Mouse (Mus musculus) adrenal gland, postnatal 10 days (tissue): ENCODE results near the gene Syk. TPM values are rescaled to one million over a fixed set of nuclear protein-coding genes. Genes with fewer than 3 reads are reported as not detected.
A peak's percentile ranks its signal among the peaks of the same experiment; 100 is the strongest.

Experiments used
- DNase-seq: peaks from one replicate; pipeline ENCODE4 v3.0.0; 2021; ENCODE audit warnings: mixed read lengths
- long read RNA-seq, 2 experiments: library from polyadenylated mRNA; stranded (forward); transcript quantifications; one replicate each; pipeline ENCODE4 v2.0.0; 2021
- total RNA-seq, 2 experiments: library from RNA; stranded (reverse); gene quantifications; 2 replicates each; pipeline ENCODE4 v1.2.3; 2021

The Syk gene
- 1 to 10 TPM; 8.2 to 8.3 TPM for total RNA-seq
- long read RNA-seq, experiment 1, partial matches to known transcripts = 3 of 6 reads
- long read RNA-seq, experiment 1, other reads (novel, unspliced or antisense) = 3 of 6 reads
- long read RNA-seq, experiment 2, partial matches to known transcripts = 1 of 5 reads
- long read RNA-seq, experiment 2, other reads (novel, unspliced or antisense) = 4 of 5 reads

DNA sequence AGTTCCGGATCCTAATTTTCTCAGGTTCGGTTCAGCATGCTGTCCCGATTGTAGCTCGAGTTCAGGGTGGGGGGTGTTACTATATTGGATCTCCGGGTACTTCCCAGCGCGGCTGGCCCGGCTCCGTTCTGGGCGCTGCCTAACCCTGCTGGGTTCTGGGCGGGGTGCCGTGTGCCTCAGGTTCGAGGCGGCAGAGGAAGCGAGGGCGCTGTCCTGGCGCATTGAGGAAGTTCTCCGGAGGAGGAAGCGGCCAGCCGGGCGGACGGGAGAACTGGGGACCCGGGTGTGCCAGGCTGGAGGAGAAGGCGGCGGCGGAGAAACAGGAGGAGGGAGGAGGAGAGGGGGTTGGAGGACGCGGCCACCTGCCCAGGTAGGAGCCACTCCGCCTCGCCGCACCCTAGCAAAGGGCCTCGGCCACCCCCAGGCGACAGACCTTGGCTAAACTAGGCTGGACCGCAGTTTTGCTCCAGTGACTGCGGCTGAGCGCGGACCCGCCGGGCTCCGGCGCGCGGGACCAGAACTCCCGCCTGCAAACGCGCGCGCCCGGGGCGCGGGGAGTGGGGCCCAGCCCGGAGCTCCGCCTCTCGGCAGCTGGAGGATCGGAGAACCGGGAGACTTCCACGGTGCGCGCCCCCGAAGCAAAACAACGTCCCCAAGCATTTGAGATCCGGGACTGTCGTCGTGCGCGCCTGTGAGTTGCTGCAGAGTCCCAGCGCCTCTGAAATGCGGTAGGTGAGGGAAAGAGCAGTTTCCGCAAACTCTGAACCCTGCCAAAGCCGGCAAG, at the start of gene Syk:
TSS of gene Syk (plus strand) at position 296 of the 784 bp plus-strand sequence.
- DNase-seq = peak; percentile 68

DNA sequence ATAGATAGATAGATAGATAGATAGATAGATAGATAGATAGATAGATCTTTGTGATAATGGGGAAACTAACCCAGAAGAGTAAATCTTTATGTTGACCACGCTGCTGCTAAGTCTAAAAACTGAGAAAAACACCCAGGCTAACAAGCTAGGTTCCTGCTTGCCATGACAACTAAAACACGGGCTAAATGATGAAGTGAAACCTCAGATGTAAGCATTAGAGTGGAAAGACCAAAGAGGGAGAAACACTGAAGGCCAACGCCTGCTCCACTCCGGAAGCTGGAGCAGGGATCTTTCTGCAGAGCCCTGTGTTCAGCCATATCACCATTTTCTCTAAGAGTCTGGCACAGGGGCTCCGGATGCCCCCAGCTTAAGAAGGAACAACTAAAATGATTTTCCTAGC, 49.3 kb upstream of the Syk start:
- DNase-seq = no peak

DNA sequence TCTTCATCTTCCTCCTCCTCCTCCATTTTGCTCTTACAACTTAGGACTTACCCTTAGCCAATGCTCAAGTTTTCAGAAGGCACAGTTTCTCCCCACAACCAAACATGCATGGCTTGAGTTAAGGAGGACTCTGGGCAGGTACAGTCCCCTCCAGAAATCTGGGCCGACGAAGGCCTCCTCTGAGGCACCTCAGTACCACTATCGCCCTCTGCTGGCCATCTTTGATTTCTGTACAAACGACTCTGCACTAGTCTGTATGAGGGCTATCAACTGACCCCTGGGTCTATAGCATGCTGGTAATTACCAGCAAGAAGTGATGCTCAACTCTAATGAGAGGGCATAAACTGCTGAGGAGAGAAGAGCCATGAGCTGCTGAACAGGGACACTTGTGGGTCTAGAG, 47.4 kb upstream of the Syk start:
- DNase-seq = peak; percentile 82

DNA sequence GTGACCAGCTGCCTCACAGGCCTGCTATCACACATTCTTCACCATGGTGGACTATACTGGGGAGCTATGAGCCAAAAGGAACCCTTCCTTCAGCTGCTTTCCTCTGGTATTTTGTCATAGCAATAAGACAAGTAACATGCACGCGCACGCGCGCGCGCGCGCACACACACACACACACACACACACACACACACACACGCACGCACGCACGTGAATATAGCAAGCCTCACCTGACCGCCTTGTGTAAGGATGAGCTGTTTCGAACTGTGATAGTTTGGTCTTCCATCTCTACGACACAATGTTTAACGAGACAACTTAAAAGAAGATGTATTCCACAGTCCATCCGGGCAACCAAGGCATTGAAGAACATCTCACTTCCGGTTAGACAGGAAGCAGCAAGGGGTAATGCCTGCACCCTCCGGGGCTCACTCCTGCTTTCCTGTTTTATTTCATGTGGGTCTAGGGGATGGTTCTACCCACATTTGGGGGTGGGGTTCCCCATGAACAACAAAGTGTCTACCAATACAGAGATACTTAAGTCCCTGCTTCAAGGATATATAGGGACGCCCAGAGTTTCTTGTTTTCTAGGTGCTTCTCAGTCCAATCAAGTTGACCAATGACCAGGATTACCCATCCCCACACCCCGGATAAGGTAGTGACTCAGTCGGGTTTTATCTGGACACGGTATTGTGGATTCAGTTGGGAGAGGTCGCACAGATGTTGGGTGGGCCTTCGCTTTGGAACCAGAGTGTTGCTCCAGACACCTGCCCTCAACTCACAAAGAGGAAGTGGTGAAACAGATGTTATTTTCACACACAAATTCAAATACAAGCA, 45.0 kb upstream of the Syk start:
- no peak for DNase-seq

DNA sequence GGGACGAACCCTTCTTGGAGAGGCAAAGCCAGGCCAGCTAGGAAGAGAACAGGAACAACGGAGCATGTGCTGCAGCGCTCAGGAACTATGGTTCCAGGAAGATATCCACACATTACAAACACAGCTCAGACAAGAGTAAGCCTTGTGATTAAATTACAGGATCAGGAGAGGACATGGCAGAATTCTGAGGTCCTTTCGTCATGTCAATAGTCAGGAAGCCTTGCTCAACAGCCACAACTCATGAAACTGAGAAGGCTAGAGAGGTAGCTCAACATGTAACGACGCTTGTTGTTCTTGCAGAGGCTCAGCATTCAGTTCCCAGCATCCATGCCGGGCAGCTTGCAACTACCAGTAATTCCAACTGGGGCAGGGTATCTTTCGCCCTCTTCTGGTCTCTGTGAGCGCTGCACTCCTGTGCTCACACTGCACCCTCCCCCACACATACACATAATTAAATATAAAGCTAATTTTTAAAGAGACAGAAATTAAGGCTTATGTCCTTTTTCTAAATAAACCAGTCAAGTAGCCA, 44.3 kb upstream of the Syk start:
- DNase-seq = no peak

DNA sequence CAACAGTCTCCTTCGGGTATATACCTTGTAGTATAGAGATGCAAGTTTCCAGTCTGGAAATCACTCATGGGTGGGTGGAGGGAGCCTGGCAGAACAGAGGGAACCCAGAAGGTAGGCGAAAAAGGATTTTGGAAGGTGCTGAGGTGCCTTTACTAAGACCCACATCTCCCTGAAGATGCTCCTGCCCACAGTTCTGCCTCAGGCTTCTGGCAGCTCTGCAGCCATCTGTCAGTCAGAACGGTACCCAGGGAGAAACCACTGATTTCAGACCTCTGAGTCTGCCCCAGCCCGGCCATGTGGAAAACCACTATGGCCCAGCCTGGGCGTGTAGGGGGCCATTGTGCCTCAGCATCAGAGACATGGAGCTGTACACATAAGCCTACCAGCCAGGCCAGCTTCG, 43.5 kb upstream of the Syk start:
- no peak for DNase-seq

DNA sequence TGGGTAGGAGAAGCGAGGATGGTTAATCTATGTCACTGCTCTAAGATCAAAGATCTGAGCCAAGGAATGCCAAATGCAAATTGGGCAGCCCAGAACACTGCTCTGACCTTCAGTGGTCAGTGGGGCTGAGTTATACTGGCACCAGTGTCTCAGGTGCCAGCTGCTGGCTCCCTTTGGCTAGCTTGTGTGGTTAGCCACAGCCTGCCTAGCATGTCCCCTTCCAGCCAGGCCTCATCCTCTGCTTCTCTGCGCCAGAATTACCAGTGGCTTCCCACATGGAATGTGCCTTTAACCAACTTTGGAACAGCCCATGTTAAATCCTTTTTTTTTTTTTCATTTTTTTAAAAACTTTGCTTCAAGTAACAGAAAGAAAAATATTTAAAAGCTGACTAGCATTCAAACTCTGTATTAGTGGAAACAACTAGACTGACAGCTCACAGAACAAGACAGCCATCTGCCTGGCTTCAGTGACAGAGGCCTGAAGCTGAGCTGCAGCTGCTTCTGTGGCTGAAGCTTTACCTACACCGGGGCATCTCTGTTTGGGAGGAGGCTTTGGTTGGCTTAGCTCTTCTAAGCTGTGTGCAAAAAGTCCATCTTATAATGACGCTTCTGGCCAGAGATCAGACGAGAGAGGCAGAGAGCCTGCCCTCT, 41.5 kb upstream of the Syk start:
- DNase-seq = no peak

DNA sequence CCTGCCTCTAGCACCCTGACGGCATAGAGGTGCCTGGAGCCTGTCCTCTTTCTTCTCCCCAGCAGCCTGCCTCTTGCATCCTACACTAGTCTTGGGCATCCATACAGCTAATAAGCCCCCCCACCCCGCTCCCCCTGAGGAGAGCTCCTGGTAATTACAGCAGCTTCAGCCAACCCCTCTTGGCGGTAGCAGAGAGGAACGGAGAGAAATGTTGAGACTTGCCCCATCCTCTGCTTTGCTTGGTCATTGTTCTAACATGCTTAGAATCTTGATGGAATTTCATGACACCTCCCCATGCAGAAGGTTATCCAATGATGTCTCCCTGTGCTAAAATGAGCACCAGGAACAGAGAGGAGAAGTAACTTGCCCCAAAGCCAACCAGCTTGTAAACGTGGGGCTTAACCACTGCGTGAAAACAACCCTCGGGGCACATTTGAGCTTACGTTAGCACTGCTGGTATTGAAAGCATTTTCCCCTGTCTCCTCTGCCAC, 40.9 kb upstream of the Syk start:
- no peak for DNase-seq

DNA sequence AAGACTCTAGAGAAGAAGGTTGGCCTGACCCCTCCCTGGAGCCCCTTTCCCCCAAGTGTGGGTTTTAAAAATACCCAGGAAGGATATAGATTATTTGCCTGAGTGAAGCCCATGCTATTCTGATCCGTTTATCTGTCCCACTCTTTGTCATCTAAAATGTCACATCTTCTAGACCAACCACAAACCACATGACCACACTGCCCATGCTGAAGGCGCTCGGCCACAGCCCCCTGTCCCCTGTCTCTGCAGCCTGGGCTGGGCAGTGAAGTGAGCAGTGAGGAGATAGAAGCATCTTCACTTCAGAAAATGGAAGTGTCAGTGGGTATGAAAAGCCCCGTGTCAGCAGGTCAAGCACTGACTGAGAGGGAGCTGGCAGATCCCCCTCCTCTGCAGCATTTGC, 40.3 kb upstream of the Syk start:
- no peak for DNase-seq

DNA sequence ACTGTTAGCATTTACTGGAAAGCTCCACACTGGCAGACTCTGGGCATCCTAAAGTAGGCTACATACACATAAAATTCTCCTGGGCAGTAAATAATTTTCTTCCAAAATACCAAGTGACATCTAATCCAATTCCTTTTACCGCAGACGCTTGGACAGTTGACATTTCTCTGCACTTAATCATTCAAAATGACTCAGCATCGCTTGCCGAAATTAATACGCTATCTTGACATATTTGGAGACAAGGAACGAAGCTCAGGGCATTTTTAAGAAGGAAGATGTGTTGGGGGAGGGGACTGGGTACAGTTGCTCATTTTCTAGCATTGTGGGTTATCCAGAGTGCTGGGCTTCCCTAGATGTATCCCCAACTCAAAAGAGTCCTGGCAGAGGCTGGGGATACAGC, 36.7 kb upstream of the Syk start:
- DNase-seq = no peak

DNA sequence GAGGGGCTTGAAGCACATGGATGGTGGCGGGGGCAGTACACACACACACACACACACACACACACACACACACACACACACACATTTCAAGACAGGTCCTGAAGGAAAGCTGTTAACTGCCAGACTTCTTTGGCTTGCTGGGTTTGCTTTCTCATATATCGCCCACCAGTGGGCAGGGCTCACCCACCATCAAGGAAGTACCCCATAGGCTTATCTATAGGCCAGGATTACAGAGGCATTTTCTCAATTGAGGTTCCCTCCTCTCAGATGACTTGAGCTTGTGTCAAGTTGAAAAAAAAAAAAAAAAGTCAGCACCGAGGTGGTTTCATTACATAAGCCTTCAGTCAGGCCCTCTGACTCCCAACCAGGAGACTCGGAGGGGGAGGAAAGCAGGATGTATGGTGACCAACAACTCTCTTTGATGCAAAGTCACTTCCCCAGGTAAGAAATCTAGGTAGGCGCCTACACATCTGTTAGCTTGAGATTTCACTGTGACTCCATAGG, 32.2 kb upstream of the Syk start:
- no peak for DNase-seq

DNA sequence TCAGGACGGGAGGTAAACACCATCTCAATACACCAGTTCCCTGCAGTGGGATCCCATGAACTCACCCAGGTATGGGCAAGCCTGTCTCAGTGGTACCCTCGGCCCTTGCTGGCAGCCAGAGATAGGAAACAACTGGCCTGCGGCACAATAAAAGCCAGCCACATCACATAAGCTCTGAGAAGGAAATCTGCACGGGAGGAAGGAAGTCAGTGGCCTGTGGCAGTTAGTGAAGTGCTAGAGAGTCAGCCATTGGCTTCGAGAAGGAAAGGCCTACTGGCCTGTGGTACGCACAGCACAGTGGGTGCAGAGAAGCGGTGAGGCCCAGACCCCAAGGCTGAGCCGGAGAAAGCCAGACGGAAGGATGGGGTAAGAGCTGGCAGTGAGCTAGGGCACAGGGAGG, 31.7 kb upstream of the Syk start:
- DNase-seq = no peak

DNA sequence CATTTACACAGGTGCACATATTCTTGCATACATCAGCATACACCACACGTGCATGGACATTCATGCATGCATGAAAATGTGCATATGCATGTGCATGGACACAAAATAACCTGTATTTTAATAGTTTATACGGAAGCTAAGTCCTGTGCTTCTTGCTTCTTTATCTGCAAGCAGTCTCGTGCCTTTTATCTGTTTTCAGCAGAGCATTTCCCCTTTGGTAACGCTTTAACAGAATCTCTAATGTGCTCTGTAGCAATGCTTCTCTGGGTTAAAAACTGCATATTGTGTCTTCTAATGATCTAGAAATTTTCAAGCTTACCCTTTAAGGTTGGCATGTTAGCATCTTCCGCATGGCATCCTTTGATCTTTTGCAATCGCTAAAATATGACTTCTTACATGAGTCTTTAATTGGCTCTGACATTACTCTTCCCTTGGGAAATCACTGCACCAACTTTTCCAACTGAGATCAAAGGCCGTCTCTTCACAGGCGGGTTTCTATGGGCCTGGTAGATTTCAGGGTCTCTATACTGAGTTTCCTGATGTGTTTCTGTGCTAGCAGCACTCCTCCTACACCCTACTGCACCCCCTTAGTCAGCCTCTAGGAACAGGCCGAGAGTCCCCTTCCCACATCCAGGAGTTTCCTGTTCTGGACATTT, 30.0 kb upstream of the Syk start:
- DNase-seq = no peak

DNA sequence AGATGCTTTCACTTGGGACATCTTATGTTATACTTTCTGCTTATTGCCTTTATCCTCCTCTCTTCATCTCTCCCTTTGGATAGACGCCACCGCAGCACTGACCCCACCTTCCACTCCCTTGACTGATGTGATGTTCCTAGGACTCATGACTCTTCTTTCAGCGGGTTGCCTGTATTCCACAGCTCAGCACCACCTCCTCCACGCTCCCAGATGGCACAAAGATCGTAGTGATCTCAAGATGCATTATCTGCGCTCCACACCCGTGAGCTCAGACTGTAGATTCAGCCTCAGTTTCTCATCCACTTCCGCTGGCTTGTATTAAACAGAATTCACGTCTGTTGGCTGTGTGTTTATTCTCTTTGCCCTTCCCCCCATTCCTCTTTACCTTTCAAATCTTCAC, 28.3 kb upstream of the Syk start:
- DNase-seq = no peak

DNA sequence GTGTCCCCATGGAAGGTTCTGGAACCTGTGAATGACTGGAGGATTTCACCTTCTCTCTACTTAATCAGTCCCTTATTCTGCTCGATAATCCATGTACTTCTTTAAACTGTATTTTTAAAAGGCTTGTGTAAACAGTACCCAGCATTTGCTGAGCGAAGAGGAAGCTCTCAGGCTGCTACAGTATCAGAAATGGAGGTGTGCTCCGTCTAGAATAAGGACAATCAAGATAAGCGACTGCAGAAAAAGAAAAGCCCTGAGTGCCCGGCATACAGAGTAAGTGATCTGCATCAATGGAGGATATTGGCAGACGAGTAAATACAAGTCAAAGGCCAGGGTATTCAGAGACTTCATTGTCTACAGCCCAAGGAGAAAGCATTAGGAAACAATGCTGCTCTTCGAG, 25.6 kb upstream of the Syk start:
- DNase-seq = no peak

DNA sequence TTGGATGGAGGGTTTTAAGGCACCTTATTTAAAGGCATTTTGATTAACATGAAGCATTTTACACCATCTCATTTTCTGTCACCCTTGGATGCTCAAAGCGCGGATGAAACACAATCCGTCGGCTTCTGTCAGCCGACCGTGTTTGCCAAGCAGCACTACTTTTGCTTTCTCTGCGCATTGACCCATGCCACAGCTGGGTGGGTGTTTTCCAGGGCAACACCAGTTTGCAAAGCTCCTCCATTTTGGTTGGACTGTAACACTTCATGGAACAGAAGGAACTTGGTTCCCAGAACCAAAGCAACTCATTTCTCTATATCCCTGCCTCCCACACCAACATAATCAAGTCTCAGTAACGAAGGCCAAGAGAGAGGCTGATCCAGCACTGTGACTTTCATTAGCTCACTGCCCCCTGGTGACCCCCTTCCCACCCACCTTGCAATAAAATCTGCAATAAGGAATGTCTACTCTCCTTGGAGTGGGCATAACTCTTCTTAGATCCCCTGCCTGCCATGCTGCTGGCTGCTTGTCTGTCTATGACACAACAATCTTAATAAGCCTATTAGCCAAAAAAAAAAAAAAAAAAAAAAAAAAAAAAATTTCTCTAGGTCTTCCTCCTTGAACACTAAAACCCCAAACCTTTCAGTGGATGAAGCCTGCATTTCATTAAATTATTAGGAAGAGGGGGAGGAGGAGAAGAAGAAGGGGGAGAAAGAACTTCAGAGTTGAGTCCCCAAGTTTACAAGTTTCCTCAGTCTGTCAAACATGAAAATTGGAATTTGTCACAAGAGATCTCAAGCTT, 21.4 kb upstream of the Syk start:
- DNase-seq = no peak

DNA sequence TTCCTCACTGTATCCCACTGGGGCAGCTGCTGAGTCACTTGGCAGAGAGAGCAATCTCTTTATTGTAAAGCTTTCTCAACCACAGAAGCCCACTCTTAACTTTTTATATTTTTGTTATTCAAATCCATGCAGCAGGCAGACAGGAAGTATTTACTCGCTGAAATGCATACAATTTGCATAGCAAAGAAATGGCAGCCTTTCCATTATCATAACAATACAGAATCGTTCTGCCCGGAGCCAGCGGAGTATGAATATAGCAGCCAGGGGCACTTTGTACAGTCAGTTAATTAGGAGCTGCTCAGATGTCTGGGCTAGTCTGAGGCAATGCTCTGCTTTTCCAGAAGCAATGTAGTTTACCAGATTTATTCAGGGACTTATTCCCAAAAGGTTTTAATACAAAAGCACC, 20.8 kb upstream of the Syk start:
- DNase-seq = no peak

DNA sequence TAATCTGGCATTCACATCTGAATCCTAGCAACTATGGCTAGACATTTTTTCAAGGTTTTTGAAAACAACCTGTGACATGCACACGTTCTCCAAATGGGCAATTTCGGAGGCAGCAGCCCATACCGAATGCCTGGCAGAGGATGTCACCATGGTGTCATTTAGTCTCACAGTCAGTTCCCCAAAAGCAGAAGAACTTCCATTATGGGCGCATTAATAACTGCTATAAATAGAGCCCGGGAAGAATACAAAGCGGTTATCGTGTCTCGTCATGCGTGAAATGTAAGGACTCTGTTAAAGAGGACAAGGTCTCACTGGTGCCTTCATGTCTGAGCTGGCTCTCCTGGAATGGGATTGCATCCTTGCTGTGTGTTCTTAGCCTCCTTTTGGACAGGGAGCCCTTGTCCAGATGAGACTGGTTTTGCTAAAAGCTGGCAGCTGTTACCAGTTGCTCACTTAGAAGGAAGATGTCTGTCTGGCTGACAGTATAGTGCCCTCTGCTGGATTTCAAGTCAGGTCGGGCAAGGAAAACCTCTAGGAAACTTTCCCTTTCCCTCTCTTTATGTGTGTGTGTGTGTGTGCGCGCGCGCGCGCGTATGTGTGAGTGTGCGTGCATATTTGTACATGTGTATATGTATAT, 17.8 kb upstream of the Syk start:
- DNase-seq = peak; percentile 20

DNA sequence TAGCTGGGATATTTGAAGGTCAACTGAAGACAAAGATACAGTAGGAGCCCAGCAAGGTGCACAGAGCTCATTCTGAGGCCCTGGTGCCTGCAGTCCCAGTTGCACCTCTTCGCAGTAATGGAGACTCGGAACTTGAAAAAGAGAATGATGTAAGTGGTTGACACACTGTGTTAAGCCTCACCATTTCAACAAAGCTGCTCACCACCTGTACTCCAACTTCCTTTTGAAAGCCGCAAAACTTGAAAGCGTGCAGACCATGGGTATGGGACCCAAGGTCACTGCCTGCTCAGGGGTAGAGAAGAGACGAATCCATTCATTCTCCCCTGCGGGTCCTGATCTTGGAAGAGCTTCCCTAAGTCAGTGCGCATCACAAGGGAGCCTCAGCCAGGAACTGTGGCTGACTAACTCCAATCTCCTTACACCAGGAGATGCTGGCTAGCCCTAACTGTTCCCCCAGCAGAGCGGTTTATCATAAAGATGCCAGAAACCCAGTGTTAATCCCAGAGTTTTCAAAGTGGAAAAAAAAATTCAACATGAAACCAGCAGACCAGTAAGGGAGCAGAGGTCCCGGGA, 16.7 kb upstream of the Syk start:
- DNase-seq = no peak

DNA sequence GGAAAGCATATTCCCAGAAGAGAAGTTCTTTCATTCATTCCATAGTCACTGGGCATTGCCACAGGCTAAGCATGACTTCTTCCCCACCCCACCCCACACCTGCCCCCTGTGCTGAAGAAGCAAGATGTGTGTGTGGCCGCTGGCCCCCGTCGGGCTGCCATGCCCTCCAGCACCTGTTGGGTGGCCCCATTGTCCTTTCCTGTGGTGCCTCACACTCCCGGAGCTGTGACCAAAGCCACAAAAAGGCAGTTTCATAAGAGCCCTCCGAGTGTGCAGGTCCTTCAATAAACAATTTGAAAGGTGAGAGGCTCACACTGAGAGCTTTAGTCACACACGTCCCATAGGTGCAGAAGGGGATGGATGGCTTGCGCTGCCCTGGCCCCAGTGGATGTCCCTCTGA, 16.2 kb upstream of the Syk start:
- no peak for DNase-seq
